Comparison of ENCODE assay signal across 13 mouse cellular contexts in the genomic region with DNA sequence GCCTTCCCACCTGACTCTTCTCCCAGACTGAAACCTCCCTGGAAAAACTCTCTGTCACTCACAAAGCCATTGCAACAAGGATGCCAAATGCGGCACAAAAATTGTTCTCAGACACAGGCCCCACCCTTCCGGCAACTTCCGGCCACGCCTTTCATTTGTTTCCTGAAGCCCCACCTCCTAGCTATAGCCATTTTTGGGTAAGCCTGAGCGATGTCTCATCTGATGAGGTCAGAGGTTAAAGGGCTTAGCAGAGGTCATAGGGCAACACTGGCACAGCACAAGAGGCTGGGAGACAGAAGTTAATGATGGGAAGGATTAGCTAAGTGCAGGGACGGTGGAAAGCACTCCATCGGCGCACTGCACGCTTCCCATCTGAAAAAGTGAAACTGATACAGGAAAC. TPM values are rescaled to one million over a fixed set of nuclear protein-coding genes. Genes with fewer than 3 reads are reported as not detected.
DNase-seq lines count a peak whose midpoint lies in the region; ATAC-seq and TF ChIP-seq lines count a peak whose summit lies in the region.
"Had no signal": no experiment of that assay in that cellular context is flagged by ENCODE, and none has a peak within 500 bp of the region (broad histone marks: within the 10 kb centered on the region; RNA-seq: fewer than 3 reads in every experiment).

No protein-coding gene starts in this region.

- no peak for DNase-seq in kidney, postnatal 10 days
- peak; percentile 53 for DNase-seq in embryo, embryonic 10.5 days (ENCODE audit: low spot score)
- DNase-seq in left cerebral cortex, postnatal 14 days (ENCODE audit: low spot score in 2 of 2), result no peak
- no peak for DNase-seq in gastrocnemius, postnatal 25 days
- DNase-seq: adrenal gland, adult 8-10 months had no signal

- H3K27ac ChIP-seq in kidney, embryonic 15.5 days, result no peak overlapping the region
- peak overlapping the region; percentile 6; the same call in 1 of the 2 replicates for H3K27ac ChIP-seq in liver, embryonic 12.5 days
- peak overlapping the region; percentile 90 for H3K27ac ChIP-seq in small intestine, adult 2 months (ENCODE audit: insufficient read depth, low read depth, low read length)
- H3K27ac ChIP-seq in hindbrain, embryonic 16.5 days (ENCODE audit: low read depth, low read length), result no peak overlapping the region
- H3K27ac ChIP-seq: macrophage; neural tube, embryonic 13.5 days had no signal

- H3K4me1 ChIP-seq in kidney, embryonic 15.5 days, result peaks cover 31% of the 10 kb centered on the region
- H3K4me1 ChIP-seq in liver, embryonic 12.5 days, result peaks cover 38% of the 10 kb centered on the region
- H3K4me1 ChIP-seq in small intestine, adult 2 months (ENCODE audit: control insufficient read depth, insufficient read depth, insufficient read length, low read length), result peaks cover 11% of the 10 kb centered on the region
- H3K4me1 ChIP-seq in hindbrain, embryonic 16.5 days (ENCODE audit: control insufficient read depth, insufficient read depth, low read depth, low read length), result no peaks in the 10 kb centered on the region; the same call in 1 of the 2 replicates

- ATAC-seq in kidney, embryonic 15.5 days (replicated peaks; ENCODE audit: low FRiP score), result no peak
- no peak for ATAC-seq in liver, embryonic 12.5 days
- ATAC-seq in hindbrain, embryonic 16.5 days, result no peak

- H3K4me2 ChIP-seq in kidney, embryonic 15.5 days, result peak overlapping the region; percentile 31; the same call in 1 of the 2 replicates
- peak overlapping the region; percentile 8; the same call in 1 of the 2 replicates for H3K4me2 ChIP-seq in liver, embryonic 12.5 days
- no peak overlapping the region for H3K4me2 ChIP-seq in hindbrain, embryonic 16.5 days (ENCODE audit: low read length)
- H3K4me2 ChIP-seq: neural tube, embryonic 13.5 days had no signal

- intact Hi-C loops in left cerebral cortex, postnatal 14 days (cut with DNase I), result no loop called here

- no peak overlapping the region for H3K9ac ChIP-seq in kidney, embryonic 15.5 days
- no peak overlapping the region for H3K9ac ChIP-seq in liver, embryonic 12.5 days
- no peak overlapping the region for H3K9ac ChIP-seq in hindbrain, embryonic 16.5 days (ENCODE audit: low read depth, low read length)
- H3K9ac ChIP-seq: neural tube, embryonic 13.5 days had no signal

- peaks cover 8% of the 10 kb centered on the region; the same call in 1 of the 2 replicates for H3K36me3 ChIP-seq in kidney, embryonic 15.5 days
- H3K36me3 ChIP-seq in liver, embryonic 12.5 days, result no peaks in the 10 kb centered on the region
- H3K36me3 ChIP-seq in small intestine, adult 2 months (ENCODE audit: control insufficient read depth, insufficient read depth, low read length), result peaks cover 15% of the 10 kb centered on the region
- H3K36me3 ChIP-seq in hindbrain, embryonic 16.5 days (ENCODE audit: control insufficient read depth, insufficient read depth, low read length), result no peaks in the 10 kb centered on the region

- H3K4me3 ChIP-seq in kidney, embryonic 15.5 days (replicated peaks), result no peak overlapping the region
- H3K4me3 ChIP-seq in liver, embryonic 12.5 days, result no peak overlapping the region
- peak overlapping the region; percentile 59 for H3K4me3 ChIP-seq in small intestine, adult 2 months (ENCODE audit: low read depth, low read length)
- no peak overlapping the region for H3K4me3 ChIP-seq in hindbrain, embryonic 16.5 days (ENCODE audit: low read length)
- H3K4me3 ChIP-seq: neural tube, embryonic 13.5 days had no signal

- WGBS in kidney, embryonic 15.5 days, result 57% methylated on average over 9 of the region's 9 CpGs
- 65% methylated on average over 9 of the region's 9 CpGs for WGBS in liver, embryonic 12.5 days (ENCODE audit: insufficient replicate concordance)
- WGBS in small intestine, adult 2 months, result 16% methylated on average over 9 of the region's 9 CpGs
- WGBS in hindbrain, embryonic 16.5 days, result 75% methylated on average over 9 of the region's 9 CpGs

- peaks cover 26% of the 10 kb centered on the region for H3K27me3 ChIP-seq in kidney, embryonic 15.5 days
- peaks cover 73% of the 10 kb centered on the region for H3K27me3 ChIP-seq in liver, embryonic 12.5 days (replicated peaks)
- H3K27me3 ChIP-seq in small intestine, adult 2 months (ENCODE audit: control insufficient read depth, insufficient read depth, low read length), result no peaks in the 10 kb centered on the region
- no peaks in the 10 kb centered on the region for H3K27me3 ChIP-seq in hindbrain, embryonic 16.5 days (replicated peaks; ENCODE audit: control insufficient read depth, insufficient read depth, low read length)
- H3K27me3 ChIP-seq: neural tube, embryonic 13.5 days had no signal

- no peak for TF ChIP-seq POLR2A in small intestine, adult 2 months (IDR thresholded peaks at IDR 0.05; ENCODE audit: low read depth, low read length)

- H3K9me3 ChIP-seq in kidney, embryonic 15.5 days (replicated peaks), result no peaks in the 10 kb centered on the region
- H3K9me3 ChIP-seq in liver, embryonic 12.5 days (replicated peaks), result no peaks in the 10 kb centered on the region
- no peaks in the 10 kb centered on the region for H3K9me3 ChIP-seq in hindbrain, embryonic 16.5 days (ENCODE audit: control insufficient read depth, low read length)
- H3K9me3 ChIP-seq: neural tube, embryonic 13.5 days had no signal

- no peak for TF ChIP-seq CTCF in small intestine, adult 2 months (IDR thresholded peaks at IDR 0.05; ENCODE audit: extremely low read depth, insufficient read length, insufficient replicate concordance, low read depth, low read length)

RNA-seq across cellular contexts. Expression of a gene that starts 12.4 kb away (rescaled TPM):
- 43.8 and 48.8 TPM in 2 replicates for polyA plus RNA-seq in kidney, embryonic 15.5 days (2015; fragmentation: Nextera tagmentation; extraction: Ambion mirVana)
- polyA plus RNA-seq in liver, embryonic 12.5 days (2016; fragmentation: Nextera tagmentation; extraction: Ambion mirVana), result 1.7 and 3.1 TPM in 2 replicates
- polyA plus RNA-seq in small intestine, adult 2 months (2012; rRNA removed), result 271 and 356 TPM in 2 replicates
- total RNA-seq in left cerebral cortex, postnatal 14 days (2021), result 1 to 10 TPM; 3.5 to 3.8 TPM
- 31.9 and 38.7 TPM in 2 replicates for polyA plus RNA-seq in hindbrain, embryonic 16.5 days (2015; fragmentation: Nextera tagmentation; extraction: Ambion mirVana)
- total RNA-seq in gastrocnemius, postnatal 25 days (2021), result 10 to 100 TPM; 52.0 to 64.1 TPM
- polyA plus RNA-seq: macrophage had no signal

RNA-seq across cellular contexts. Expression of a gene that starts 41.8 kb away (rescaled TPM):
- 70.7 and 81.3 TPM in 2 replicates for polyA plus RNA-seq in kidney, embryonic 15.5 days (2015; fragmentation: Nextera tagmentation; extraction: Ambion mirVana)
- 1.3 and 1.5 TPM in 2 replicates for polyA plus RNA-seq in liver, embryonic 12.5 days (2016; fragmentation: Nextera tagmentation; extraction: Ambion mirVana)
- polyA plus RNA-seq in small intestine, adult 2 months (2012; rRNA removed), result 0.71 and 0.72 TPM in 2 replicates
- total RNA-seq in left cerebral cortex, postnatal 14 days (2021), result 100 to 1,000 TPM; 198 to 207 TPM
- polyA plus RNA-seq in hindbrain, embryonic 16.5 days (2015; fragmentation: Nextera tagmentation; extraction: Ambion mirVana), result 291 and 339 TPM in 2 replicates
- total RNA-seq in gastrocnemius, postnatal 25 days (2021), result 1,000 to 10,000 TPM in 1 of 2 experiments, 100 to 1,000 TPM in 1; 646 to 1,026 TPM

RNA-seq across cellular contexts. Expression of a gene that starts 41.9 kb away (rescaled TPM):
- polyA plus RNA-seq in kidney, embryonic 15.5 days (2015; fragmentation: Nextera tagmentation; extraction: Ambion mirVana), result 0.36 and 0.57 TPM in 2 replicates
- not detected in 2 replicates for polyA plus RNA-seq in liver, embryonic 12.5 days (2016; fragmentation: Nextera tagmentation; extraction: Ambion mirVana)
- 0.27 TPM in 1 of 2 replicates, not detected in the other for polyA plus RNA-seq in small intestine, adult 2 months (2012; rRNA removed)
- not detected for total RNA-seq in left cerebral cortex, postnatal 14 days (2021)
- 1.2 and 1.8 TPM in 2 replicates for polyA plus RNA-seq in hindbrain, embryonic 16.5 days (2015; fragmentation: Nextera tagmentation; extraction: Ambion mirVana)
- not detected for total RNA-seq in gastrocnemius, postnatal 25 days (2021)
- total RNA-seq: heart, adult 18-20 months had no signal
- polyA plus RNA-seq: macrophage had no signal

RNA-seq across cellular contexts. Expression of a gene that starts 44.4 kb away (rescaled TPM):
- polyA plus RNA-seq in kidney, embryonic 15.5 days (2015; fragmentation: Nextera tagmentation; extraction: Ambion mirVana), result 0.26 and 0.39 TPM in 2 replicates
- not detected in 2 replicates for polyA plus RNA-seq in liver, embryonic 12.5 days (2016; fragmentation: Nextera tagmentation; extraction: Ambion mirVana)
- polyA plus RNA-seq in small intestine, adult 2 months (2012; rRNA removed), result not detected in 2 replicates
- not detected for total RNA-seq in left cerebral cortex, postnatal 14 days (2021)
- 1.3 and 1.4 TPM in 2 replicates for polyA plus RNA-seq in hindbrain, embryonic 16.5 days (2015; fragmentation: Nextera tagmentation; extraction: Ambion mirVana)
- not detected for total RNA-seq in gastrocnemius, postnatal 25 days (2021)
- total RNA-seq: adrenal gland, adult 8-10 months; heart, adult 18-20 months had no signal
- polyA plus RNA-seq: cortical plate, adult 2 months; macrophage; neural tube, embryonic 13.5 days had no signal

Comparison
In these comparisons a context has a peak if more than half of its experiments do, and no peak if none do; other contexts are left out.
1. H3K27ac ChIP-seq: peak in liver, embryonic 12.5 days (single experiment) and small intestine, adult 2 months (single experiment); none in kidney, embryonic 15.5 days (single experiment) and hindbrain, embryonic 16.5 days (single experiment).
2. RNA of a gene that starts 41.8 kb away (polyA plus RNA-seq): 291 to 339 TPM in hindbrain, embryonic 16.5 days and 70.7 to 81.3 TPM in kidney, embryonic 15.5 days; 1.3 to 1.5 TPM in liver, embryonic 12.5 days and 0.71 to 0.72 TPM in small intestine, adult 2 months; every median in the first group is over 10 times any median in the second.